Mouse (Mus musculus) limb, embryonic 13.5 days (tissue): ENCODE data around the gene Ube2c. TPM values are rescaled to one million over a fixed set of nuclear protein-coding genes. Genes with fewer than 3 reads are reported as not detected.
A peak's percentile ranks its signal among the peaks of the same experiment; 100 is the strongest.

Experiments used
- ATAC-seq: fragments of 200-750 bp; cut with Nextera tagmentation; 2 replicates; pipeline ENCODE4 v1.8.0; 2017; ENCODE audit warnings: low read depth, moderate number of reproducible peaks, moderate TSS enrichment; ENCODE audit not compliant: low FRiP score
- H3K27ac ChIP-seq: fragments of 300-500 bp; sonication (generic); 2 replicates; pipeline ENCODE4 v1.5.1; 2015; ENCODE audit warnings: inconsistent platforms, mild to moderate bottlenecking, moderate library complexity
- H3K27me3 ChIP-seq: fragments of 300-500 bp; sonication (generic); 2 replicates; pipeline ENCODE4 v1.6.1; 2015; ENCODE audit warnings: mild to moderate bottlenecking, inconsistent platforms
- H3K36me3 ChIP-seq: fragments of 300-500 bp; sonication (generic); 2 replicates; pipeline ENCODE4 v1.6.1; 2015; ENCODE audit warnings: inconsistent platforms, mild to moderate bottlenecking, moderate library complexity
- H3K4me1 ChIP-seq: fragments of 300-500 bp; sonication (generic); 2 replicates; pipeline ENCODE4 v1.6.1; 2015; ENCODE audit warnings: inconsistent platforms
- H3K4me2 ChIP-seq: fragments of 300-500 bp; sonication (generic); replicated peaks from 2 replicates; pipeline ENCODE4 v1.6.1; 2015; ENCODE audit warnings: inconsistent platforms, mild to moderate bottlenecking, moderate library complexity
- H3K4me3 ChIP-seq: fragments of 300-500 bp; sonication (generic); 2 replicates; pipeline ENCODE4 v1.5.1; 2015; ENCODE audit warnings: moderate library complexity, mild to moderate bottlenecking, inconsistent platforms
- H3K9ac ChIP-seq: fragments of 300-500 bp; sonication (generic); 2 replicates; pipeline ENCODE4 v1.6.1; 2015; ENCODE audit warnings: mild to moderate bottlenecking, inconsistent platforms
- H3K9me3 ChIP-seq: fragments of 300-500 bp; sonication (generic); 2 replicates; pipeline ENCODE4 v1.6.1; 2016; ENCODE audit warnings: inconsistent platforms
- WGBS: fragments of 180-500 bp; shearing (Covaris S2); methylation state at CpG from one replicate; pipeline ENCODE4 v1.1.7; 2015; 5-methylcytosine and 5-hydroxymethylcytosine counted together
- polyA plus RNA-seq: library from polyadenylated mRNA; unstranded; fragments of >200 nt; fragmentation: Nextera tagmentation; extraction: Ambion mirVana; gene quantifications from 2 replicates; pipeline ENCODE4 v1.2.1, GENCODE M21; 2015

Ube2c gene
- polyA plus RNA-seq, 1 experiment from 2014 or later = 432 TPM

- no peak for ATAC-seq
- Histone ChIP-seq H3K36me3 (peaks cover 66% of the 10 kb centered on the region), H3K4me2 (no peak overlapping the region), H3K9me3 (no peaks in the 10 kb centered on the region), H3K4me3 (no peak overlapping the region), H3K4me1 (peaks cover 34% of the 10 kb centered on the region), H3K27me3 (no peaks in the 10 kb centered on the region), H3K27ac (no peak overlapping the region), H3K9ac (no peak overlapping the region)
- 88% methylated on average over 15 of the region's 15 CpGs for WGBS
Observed at GRCm38 (mm10) chr2:164767812-164768540, 1.7 kb upstream of the Ube2c start.

DNA sequence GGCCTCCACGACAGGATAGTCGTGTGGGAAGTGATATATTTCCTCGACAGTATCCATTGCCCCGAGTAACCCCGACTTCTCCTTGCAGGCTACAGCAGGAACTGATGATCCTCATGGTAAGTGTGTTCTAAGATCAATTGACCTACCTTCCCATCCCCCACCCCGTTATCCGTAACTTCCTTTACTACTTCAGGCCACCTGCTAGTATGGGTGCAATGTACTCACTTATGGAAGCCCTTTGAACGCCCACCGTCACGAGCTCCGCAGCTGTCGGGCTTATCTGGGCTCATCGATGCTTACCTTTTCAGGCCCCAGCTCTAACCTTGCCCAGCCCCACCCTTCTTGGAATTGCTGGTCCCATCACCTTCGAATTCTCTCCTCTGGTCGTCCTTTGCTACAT is 581 bp downstream of the Ube2c start:
- WGBS = 2% methylated on average over 15 of the region's 15 CpGs
- no peak for ATAC-seq
- H3K36me3 ChIP-seq = peaks cover 52% of the 10 kb centered on the region
- H3K4me1 ChIP-seq = peaks cover 34% of the 10 kb centered on the region
- H3K9ac ChIP-seq = peak overlapping the region; percentile 89
- peak overlapping the region; percentile 95 for H3K4me3 ChIP-seq
- H3K9me3 ChIP-seq = no peaks in the 10 kb centered on the region
- peak overlapping the region; percentile 93 for H3K4me2 ChIP-seq
- H3K27ac ChIP-seq = peak overlapping the region; percentile 44; the same call in 1 of the 2 replicates
- no peaks in the 10 kb centered on the region for H3K27me3 ChIP-seq

DNA sequence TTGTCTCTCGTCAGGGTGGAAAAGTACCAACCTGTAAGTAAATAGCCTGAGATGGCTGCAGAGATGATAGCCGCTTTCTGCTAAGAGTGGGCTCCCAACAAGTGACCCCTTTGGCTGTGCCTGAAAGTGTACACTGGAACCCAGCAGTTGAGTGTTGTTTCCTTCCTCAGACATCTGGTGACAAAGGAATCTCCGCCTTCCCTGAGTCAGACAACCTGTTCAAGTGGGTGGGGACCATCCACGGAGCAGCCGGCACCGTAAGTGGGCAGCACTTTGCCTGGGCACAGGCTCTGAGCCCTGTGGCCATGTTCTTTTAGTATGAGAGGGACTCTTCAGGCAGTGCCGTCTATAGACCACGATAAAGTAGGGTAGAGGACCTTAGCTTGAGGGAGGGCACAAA is 1.4 kb downstream of the Ube2c start:
- H3K4me1 ChIP-seq = peaks cover 34% of the 10 kb centered on the region
- H3K27ac ChIP-seq = no peak overlapping the region
- H3K27me3 ChIP-seq = no peaks in the 10 kb centered on the region
- no peaks in the 10 kb centered on the region for H3K9me3 ChIP-seq
- H3K36me3 ChIP-seq = peaks cover 44% of the 10 kb centered on the region
- no peak for ATAC-seq
- peak overlapping the region; percentile 89 for H3K9ac ChIP-seq
- H3K4me3 ChIP-seq = peak overlapping the region; percentile 95
- WGBS = 81% methylated on average over 8 of the region's 8 CpGs
- peak overlapping the region; percentile 93 for H3K4me2 ChIP-seq

- H3K36me3 ChIP-seq = peaks cover 21% of the 10 kb centered on the region
- H3K4me3 ChIP-seq = no peak overlapping the region
- 0 out of 2 replicates have a peak, but pooled peaks cover 6% of the 10 kb centered on the region for H3K27me3 ChIP-seq
- H3K9me3 ChIP-seq = no peaks in the 10 kb centered on the region
- H3K4me1 ChIP-seq = peaks cover 26% of the 10 kb centered on the region
- WGBS = 77% methylated on average over 14 of the region's 14 CpGs
- no peak overlapping the region for H3K27ac ChIP-seq
- ATAC-seq = no peak
- no peak overlapping the region for H3K9ac ChIP-seq
- H3K4me2 ChIP-seq = no peak overlapping the region
Observed at GRCm38 (mm10) chr2:164773229-164773988, 3.7 kb downstream of the Ube2c start.

GRCm38 (mm10) chr2:164773989-164774364 is 4.3 kb downstream of the Ube2c start:
- H3K9me3 ChIP-seq = no peaks in the 10 kb centered on the region
- 89% methylated on average over 5 of the region's 5 CpGs for WGBS
- no peak overlapping the region for H3K4me2 ChIP-seq
- no peak overlapping the region for H3K9ac ChIP-seq
- ATAC-seq = no peak
- H3K36me3 ChIP-seq = peaks cover 21% of the 10 kb centered on the region
- peaks cover 26% of the 10 kb centered on the region for H3K4me1 ChIP-seq
- H3K4me3 ChIP-seq = no peak overlapping the region
- no peak overlapping the region for H3K27ac ChIP-seq
- 0 out of 2 replicates have a peak, but pooled peaks cover 6% of the 10 kb centered on the region for H3K27me3 ChIP-seq

- Histone ChIP-seq H3K4me3 (no peak overlapping the region), H3K9me3 (no peaks in the 10 kb centered on the region), H3K36me3 (peaks cover 21% of the 10 kb centered on the region), H3K27me3 (0 out of 2 replicates have a peak, but pooled peaks cover 6% of the 10 kb centered on the region), H3K27ac (no peak overlapping the region), H3K4me1 (peaks cover 13% of the 10 kb centered on the region), H3K4me2 (no peak overlapping the region), H3K9ac (no peak overlapping the region)
- 90% methylated on average over 6 of the region's 6 CpGs for WGBS
- ATAC-seq = no peak
Observed at GRCm38 (mm10) chr2:164776130-164776529, 6.4 kb downstream of the Ube2c start.

- no peak overlapping the region for H3K27ac ChIP-seq
- 0 out of 2 replicates have a peak, but pooled peaks cover 6% of the 10 kb centered on the region for H3K27me3 ChIP-seq
- no peaks in the 10 kb centered on the region for H3K9me3 ChIP-seq
- no peak overlapping the region for H3K4me2 ChIP-seq
- no peak for ATAC-seq
- 67% methylated on average over 17 of the region's 17 CpGs for WGBS
- H3K9ac ChIP-seq = no peak overlapping the region
- no peak overlapping the region for H3K4me3 ChIP-seq
- H3K4me1 ChIP-seq = peaks cover 7% of the 10 kb centered on the region
- H3K36me3 ChIP-seq = peaks cover 14% of the 10 kb centered on the region
Observed at GRCm38 (mm10) chr2:164776801-164777200, 7.1 kb downstream of the Ube2c start.

GRCm38 (mm10) chr2:164777246-164778014 is 7.7 kb downstream of the Ube2c start:
- 0 out of 2 replicates have a peak overlapping the region, but pooled peaks have one; percentile 1 for H3K4me2 ChIP-seq
- 81% methylated on average over 30 of the region's 30 CpGs for WGBS
- ATAC-seq = no peak
- no peaks in the 10 kb centered on the region for H3K9me3 ChIP-seq
- H3K9ac ChIP-seq = no peak overlapping the region
- H3K4me1 ChIP-seq = peaks cover under 1% of the 10 kb centered on the region; the same call in 1 of the 2 replicates
- no peak overlapping the region for H3K4me3 ChIP-seq
- 0 out of 2 replicates have a peak, but pooled peaks cover 6% of the 10 kb centered on the region for H3K27me3 ChIP-seq
- no peak overlapping the region for H3K27ac ChIP-seq
- peaks cover 8% of the 10 kb centered on the region; the same call in 1 of the 2 replicates for H3K36me3 ChIP-seq

DNA sequence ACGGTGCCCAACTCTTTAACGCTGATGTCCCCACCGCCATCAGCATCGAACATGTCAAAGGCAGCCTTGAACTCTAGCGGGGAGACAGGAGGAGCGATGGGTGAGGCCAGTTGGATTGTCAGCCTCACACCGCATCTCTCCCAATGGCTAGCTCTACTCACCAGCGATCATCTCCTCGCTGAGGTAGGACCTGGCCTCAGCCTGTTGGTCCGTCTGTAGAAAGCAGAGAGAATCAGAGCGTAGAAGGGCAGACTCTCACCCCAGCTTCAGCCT is 8.3 kb downstream of the Ube2c start:
- whole genome bisulfite sequencing = 90% methylated on average over 11 of the region's 11 CpGs
- H3K4me2 ChIP-seq = 0 out of 2 replicates have a peak overlapping the region, but pooled peaks have one; percentile 1
- no peak for ATAC-seq

GRCm38 (mm10) chr2:164778809-164779208 is 9.1 kb downstream of the Ube2c start:
- no peak for ATAC-seq
- H3K4me2 ChIP-seq = no peak overlapping the region
- H3K9ac ChIP-seq = no peak overlapping the region
- no peak overlapping the region for H3K27ac ChIP-seq
- H3K27me3 ChIP-seq = 0 out of 2 replicates have a peak, but pooled peaks cover 6% of the 10 kb centered on the region
- 70% methylated on average over 7 of the region's 7 CpGs for WGBS
- H3K9me3 ChIP-seq = no peaks in the 10 kb centered on the region
- no peaks in the 10 kb centered on the region for H3K36me3 ChIP-seq
- no peaks in the 10 kb centered on the region for H3K4me1 ChIP-seq
- H3K4me3 ChIP-seq = no peak overlapping the region

More for the DNA sequence above, 8.3 kb downstream of the Ube2c start:
- Histone ChIP-seq H3K4me3 (no peak overlapping the region), H3K36me3 (peaks cover 4% of the 10 kb centered on the region; the same call in 1 of the 2 replicates), H3K9ac (no peak overlapping the region), H3K27ac (no peak overlapping the region), H3K4me1 (no peaks in the 10 kb centered on the region), H3K9me3 (no peaks in the 10 kb centered on the region), H3K27me3 (0 out of 2 replicates have a peak, but pooled peaks cover 6% of the 10 kb centered on the region)

GRCm38 (mm10) chr2:164779481-164780086 is 9.9 kb downstream of the Ube2c start, which contains the start of gene Tnnc2:
Gene Tnnc2 (minus strand): TSS chr2:164779967.
- no peaks in the 10 kb centered on the region for H3K36me3 ChIP-seq
- peaks cover under 1% of the 10 kb centered on the region for H3K4me1 ChIP-seq
- H3K4me3 ChIP-seq = no peak within 1 kb of the TSS
- no peaks in the 10 kb centered on the region for H3K9me3 ChIP-seq
- ATAC-seq = no peak
- H3K9ac ChIP-seq = no peak within 1 kb of the TSS
- no peak within 1 kb of the TSS for H3K27ac ChIP-seq
- H3K27me3 ChIP-seq = 0 out of 2 replicates have a peak, but pooled peaks cover 6% of the 10 kb centered on the region
- H3K4me2 ChIP-seq = no peak within 1 kb of the TSS
- 66% methylated on average over 8 of the region's 8 CpGs for WGBS
